Mouse (Mus musculus) embryonic fibroblast, embryonic 13.5 days (primary cell): Measurements from ENCODE around the gene Socs2.

Experiments used
- CTCF ChIP-seq: IDR thresholded peaks from 2 replicates; pipeline ENCODE4 v1.5.1; 2011; ENCODE audit warnings: mild to moderate bottlenecking, control low read depth, low read length, moderate library complexity, borderline replicate concordance; ENCODE audit not compliant: insufficient read depth
- POLR2A ChIP-seq: IDR thresholded peaks from 2 replicates; pipeline ENCODE4 v1.6.1; 2011; ENCODE audit warnings: low read depth, mild to moderate bottlenecking, control low read depth, low read length, moderate library complexity

GRCm38 (mm10) chr10:95355678-95356268 is 61.2 kb downstream of the Socs2 start:
- TF ChIP-seq CTCF: no peak
- no peak for TF ChIP-seq POLR2A
